Mouse (Mus musculus): ENCODE measurements at regions not wholly inside any gene's neighbourhood (a gene's known extent, or its start where the extent isn't known, plus 50 kb on each side); places are given as distances from the start of the nearest gene placed in this dataset.

- no peak for DNase-seq (ENCODE audit: low read depth, low spot score)
Measured at GRCm38 (mm10) chr6:51178799-51179398, 253.6 kb upstream of the Nfe2l3 start.

GRCm38 (mm10) chr6:51179741-51180537 is 252.5 kb upstream of the Nfe2l3 start:
- peak; percentile 24 for DNase-seq (ENCODE audit: low read depth, low spot score)

GRCm38 (mm10) chr6:51180881-51181875 is 251.3 kb upstream of the Nfe2l3 start:
- peak; percentile 20 for DNase-seq (ENCODE audit: low read depth, low spot score)

- no peak for DNase-seq (ENCODE audit: low read depth, low spot score)
Measured at GRCm38 (mm10) chr6:51181905-51182304, 250.6 kb upstream of the Nfe2l3 start.

GRCm38 (mm10) chr6:51182771-51183284 is 249.6 kb upstream of the Nfe2l3 start:
- no peak for DNase-seq (ENCODE audit: low read depth, low spot score)

GRCm38 (mm10) chr6:51183576-51184420 is 248.7 kb upstream of the Nfe2l3 start:
- DNase-seq (ENCODE audit: low read depth, low spot score), result no peak

GRCm38 (mm10) chr6:51184500-51184899 is 248.0 kb upstream of the Nfe2l3 start:
- DNase-seq (ENCODE audit: low read depth, low spot score), result no peak

GRCm38 (mm10) chr6:51185201-51185600 is 247.3 kb upstream of the Nfe2l3 start:
- DNase-seq (ENCODE audit: low read depth, low spot score), result no peak

GRCm38 (mm10) chr6:51189173-51189572 is 243.3 kb upstream of the Nfe2l3 start:
- no peak for DNase-seq (ENCODE audit: low read depth, low spot score)

GRCm38 (mm10) chr6:51192826-51193225 is 239.6 kb upstream of the Nfe2l3 start:
- no peak for DNase-seq (ENCODE audit: low read depth, low spot score)

GRCm38 (mm10) chr6:51193356-51193755 is 239.1 kb upstream of the Nfe2l3 start:
- DNase-seq (ENCODE audit: low read depth, low spot score), result no peak

- no peak for DNase-seq (ENCODE audit: low read depth, low spot score)
Measured at GRCm38 (mm10) chr6:51196391-51196790, 236.1 kb upstream of the Nfe2l3 start.

GRCm38 (mm10) chr6:51197000-51197774 is 235.3 kb upstream of the Nfe2l3 start:
- no peak for DNase-seq (ENCODE audit: low read depth, low spot score)

GRCm38 (mm10) chr6:51200207-51200606 is 232.3 kb upstream of the Nfe2l3 start:
- no peak for DNase-seq (ENCODE audit: low read depth, low spot score)

GRCm38 (mm10) chr6:51200837-51201236 is 231.6 kb upstream of the Nfe2l3 start:
- DNase-seq (ENCODE audit: low read depth, low spot score), result no peak

- no peak for DNase-seq (ENCODE audit: low read depth, low spot score)
Measured at GRCm38 (mm10) chr6:51204306-51204705, 228.2 kb upstream of the Nfe2l3 start.

- DNase-seq (ENCODE audit: low read depth, low spot score), result no peak
Measured at GRCm38 (mm10) chr6:51205411-51205810, 227.1 kb upstream of the Nfe2l3 start.

GRCm38 (mm10) chr6:51206712-51207505 is 225.6 kb upstream of the Nfe2l3 start:
- peak; percentile 65 for DNase-seq (ENCODE audit: low read depth, low spot score)

Measured in A20 (cell line).